Mouse (Mus musculus) liver, postnatal 0 days (tissue): ENCODE results near the gene Cdc26.

Experiments used
- CTCF ChIP-seq: sonication (generic); IDR thresholded peaks from 2 replicates; pipeline ENCODE4 v1.5.1; 2016; ENCODE audit warnings: antibody characterized with exemption, low read depth
- EP300 ChIP-seq: IDR thresholded peaks from 2 replicates; pipeline ENCODE4 v1.6.1; 2016; ENCODE audit warnings: antibody characterized with exemption, low read depth, mild to moderate bottlenecking

DNA sequence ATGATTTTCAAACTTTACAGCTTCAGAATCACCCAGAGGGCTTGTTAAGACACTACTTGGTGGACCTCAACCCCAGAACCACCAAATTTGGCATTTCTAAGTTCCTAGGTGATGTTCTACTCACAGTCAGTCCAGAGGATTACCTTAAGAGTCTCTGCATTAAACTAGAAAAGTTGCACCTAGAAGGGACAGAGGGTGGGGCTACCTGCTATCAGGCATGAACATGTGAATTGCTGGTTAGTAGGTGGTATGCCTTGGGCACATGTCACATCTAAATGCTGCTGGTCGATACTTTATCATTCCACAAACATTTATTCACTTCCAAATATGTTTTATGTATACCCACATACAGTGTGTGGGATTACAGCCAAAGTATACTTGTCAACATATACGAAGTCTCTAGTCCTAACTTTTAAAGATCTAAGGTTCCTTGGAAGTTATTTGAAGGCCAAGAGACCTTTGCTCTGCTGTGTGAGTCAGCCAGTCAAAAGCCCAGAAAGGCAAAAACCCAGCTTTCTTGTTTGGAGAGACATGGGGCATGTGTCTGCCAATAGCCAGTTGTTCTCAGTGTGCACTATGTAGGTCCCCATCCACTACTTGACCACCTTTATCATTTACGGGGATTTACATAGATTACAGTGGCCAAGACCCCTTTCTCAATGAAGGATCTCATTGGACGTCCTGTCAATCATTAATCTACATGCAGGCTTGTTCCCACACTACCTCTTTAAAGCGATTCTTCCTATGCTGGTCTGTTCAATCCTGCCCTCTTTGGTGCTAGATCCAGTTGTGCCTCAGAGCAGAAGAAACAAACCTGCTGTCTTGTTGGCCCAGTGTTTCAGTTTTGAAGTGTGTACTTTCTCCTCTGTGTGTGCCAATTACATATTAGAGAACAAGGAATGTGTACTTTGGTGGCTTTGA is 18.6 kb downstream of the Cdc26 start:
- no peak for TF ChIP-seq CTCF
- TF ChIP-seq EP300: no peak
